Mouse (Mus musculus) ES-E14 (cell line): ENCODE data around the gene Mfsd10. TPM values are rescaled to one million over a fixed set of nuclear protein-coding genes. Genes with fewer than 3 reads are reported as not detected.

Experiments used
- DNase-seq: peaks from one replicate; pipeline ENCODE4 v3.0.0-alpha.2; 2013; ENCODE audit warnings: low read depth, low spot score
- H3K27ac ChIP-seq: 2 replicates; pipeline ENCODE4 v1.5.1; 2012; ENCODE audit warnings: low read depth, mild to moderate bottlenecking, low read length, moderate library complexity, mixed read lengths; ENCODE audit not compliant: poor library complexity, insufficient read depth, severe bottlenecking
- H3K36me3 ChIP-seq: 2 replicates; pipeline ENCODE4 v1.6.1; 2012; ENCODE audit warnings: mild to moderate bottlenecking, low read length, moderate library complexity, mixed read lengths; ENCODE audit not compliant: control insufficient read depth, poor library complexity, insufficient read depth, severe bottlenecking
- H3K4me1 ChIP-seq, 2 experiments: fragments of 150-350 bp in 1 of 2; sonication (generic) in 1 of 2; 2 replicates each; pipeline ENCODE4 v1.6.1; 2012; ENCODE audit warnings: low read length in 2 of 2, mild to moderate bottlenecking in 1 of 2, mixed read lengths in 1 of 2; ENCODE audit not compliant: control insufficient read depth in 2 of 2, insufficient read depth in 2 of 2, poor library complexity in 1 of 2
- H3K4me3 ChIP-seq, 2 experiments: fragments of 150-350 bp in 1 of 2; sonication (generic) in 1 of 2; 2 replicates each; pipeline ENCODE4 v1.5.1; 2012; ENCODE audit warnings: low read length in 2 of 2, low read depth in 1 of 2, mild to moderate bottlenecking in 1 of 2, mixed read lengths in 1 of 2; ENCODE audit not compliant: insufficient read depth in 1 of 2, poor library complexity in 1 of 2, severe bottlenecking in 1 of 2
- H3K9ac ChIP-seq: 2 replicates; pipeline ENCODE4 v1.6.1; 2012; ENCODE audit warnings: low read depth, mild to moderate bottlenecking, low read length, mixed read lengths; ENCODE audit not compliant: poor library complexity, insufficient read depth, severe bottlenecking
- H3K9me3 ChIP-seq: fragments of 150-350 bp; sonication (generic); 2 replicates; pipeline ENCODE4 v1.6.1; 2012; ENCODE audit warnings: low read depth, mild to moderate bottlenecking, low read length; ENCODE audit not compliant: control insufficient read depth, insufficient read depth
- CHD2 ChIP-seq: IDR thresholded peaks from 2 replicates; pipeline ENCODE4 v1.6.1; 2014; ENCODE audit warnings: mild to moderate bottlenecking, low read depth, low read length, inconsistent platforms
- HCFC1 ChIP-seq: IDR thresholded peaks from 2 replicates; pipeline ENCODE4 v1.6.1; 2012; ENCODE audit warnings: low read length, inconsistent platforms, borderline replicate concordance; ENCODE audit not compliant: insufficient read depth
- MAFK ChIP-seq: IDR thresholded peaks from 2 replicates; pipeline ENCODE4 v1.6.1; 2014; ENCODE audit warnings: mild to moderate bottlenecking, low read depth, low read length, inconsistent platforms; ENCODE audit not compliant: insufficient read depth
- ZC3H11A ChIP-seq: IDR thresholded peaks from 2 replicates; pipeline ENCODE4 v1.6.1; 2012; ENCODE audit warnings: low read depth, mild to moderate bottlenecking, inconsistent platforms, low read length, borderline replicate concordance
- ZNF384 ChIP-seq: IDR thresholded peaks from 2 replicates; pipeline ENCODE4 v1.6.1; 2012; ENCODE audit warnings: low read depth, low read length, inconsistent platforms
- in situ Hi-C, 2 experiments: fragments of 600-800 bp; cut with MboI; formaldehyde crosslinking; loops; one replicate each; pipeline ENCODE4 v1.15.1; 2025; ENCODE audit warnings: low sequenced_read_pairs in 2 of 2, inconsistent platforms in 1 of 2; ENCODE audit not compliant: unreplicated experiment in 2 of 2
- total RNA-seq: library from RNA; depleted of rRNA; stranded (reverse); fragments of 300-350 nt; gene quantifications from 2 replicates; pipeline ENCODE4 v1.2.3, GENCODE M21; 2012; rRNA removed

Gene Mfsd10
- total RNA-seq, 1 experiment, result 192 TPM

GRCm38 (mm10) chr5:34590702-34591101 lies 46.3 kb downstream of the Mfsd10 start:
- H3K9ac ChIP-seq, result no peak overlapping the region
- no peaks in the 10 kb centered on the region for H3K36me3 ChIP-seq
- TF ChIP-seq CHD2 (no peak), HCFC1 (no peak), ZNF384 (no peak), MAFK (no peak), ZC3H11A (no peak)
- in situ Hi-C loops, result no loop called here
- no peak overlapping the region for H3K4me3 ChIP-seq
- peak overlapping the region; percentile 60; the same call in 1 of the 2 replicates for H3K27ac ChIP-seq
- no peak for DNase-seq
- no peaks in the 10 kb centered on the region for H3K9me3 ChIP-seq
- peaks cover 12 to 20% of the 10 kb centered on the region in 2 experiments for H3K4me1 ChIP-seq

GRCm38 (mm10) chr5:34590059-34590458 lies 47.0 kb downstream of the Mfsd10 start:
- Histone ChIP-seq H3K9ac (no peak overlapping the region; the same call in 1 of the 2 replicates), H3K4me3 (no peak overlapping the region; a peak in 1 of 4 replicates), H3K27ac (peak overlapping the region; percentile 77; the same call in 1 of the 2 replicates), H3K36me3 (no peaks in the 10 kb centered on the region), H3K9me3 (no peaks in the 10 kb centered on the region), H3K4me1 (peaks cover 12 to 20% of the 10 kb centered on the region in 2 experiments)
- in situ Hi-C loops, result no loop called here
- TF ChIP-seq ZC3H11A (no peak), ZNF384 (no peak), MAFK (no peak), CHD2 (no peak), HCFC1 (no peak)
- peak; percentile 71 for DNase-seq

GRCm38 (mm10) chr5:34587881-34588280 lies 49.1 kb downstream of the Mfsd10 start:
- Histone ChIP-seq H3K9ac (no peak overlapping the region), H3K4me1 (peaks cover 11 to 13% of the 10 kb centered on the region in 2 experiments), H3K36me3 (no peaks in the 10 kb centered on the region), H3K27ac (no peak overlapping the region), H3K4me3 (no peak overlapping the region), H3K9me3 (no peaks in the 10 kb centered on the region)
- no peak for DNase-seq
- no peak for TF ChIP-seq CHD2
- no peak for TF ChIP-seq ZC3H11A
- no peak for TF ChIP-seq HCFC1
- TF ChIP-seq MAFK, result no peak
- no peak for TF ChIP-seq ZNF384
- in situ Hi-C loops, result no loop called here

GRCm38 (mm10) chr5:34585216-34585615 lies 51.8 kb downstream of the Mfsd10 start:
- Histone ChIP-seq H3K9ac (no peak overlapping the region), H3K9me3 (no peaks in the 10 kb centered on the region), H3K27ac (no peak overlapping the region), H3K4me3 (no peak overlapping the region), H3K4me1 (peaks cover 9 to 13% of the 10 kb centered on the region in 2 experiments), H3K36me3 (no peaks in the 10 kb centered on the region)
- no peak for DNase-seq
- in situ Hi-C loops, result no loop called here
- TF ChIP-seq MAFK (no peak), ZNF384 (no peak), CHD2 (no peak), HCFC1 (no peak)

Other genes starting within 250 kb of the Mfsd10 start
- gene Tnip2, start 123.2 kb downstream of the Mfsd10 start, total RNA-seq, result 17.0 and 17.7 TPM in 2 replicates
- 2.4 and 3.4 TPM in 2 replicates for gene Sh3bp2, start 111.4 kb downstream of the Mfsd10 start, total RNA-seq
- 57.5 and 78.4 TPM in 2 replicates for gene Add1, start 63.5 kb downstream of the Mfsd10 start, total RNA-seq
- gene Nop14, start 22.9 kb upstream of the Mfsd10 start, total RNA-seq, result 60.4 and 78.5 TPM in 2 replicates
- gene Grk4, start 23.2 kb upstream of the Mfsd10 start, total RNA-seq, result 0.45 and 0.53 TPM in 2 replicates
- 25.6 and 34.0 TPM in 2 replicates for gene Htt, start 124.5 kb upstream of the Mfsd10 start, total RNA-seq